Mouse (Mus musculus) cerebellum, adult 8-10 months (tissue): ENCODE measurements around the gene Zfp839.

Experiments
- DNase-seq: peaks from one replicate; pipeline ENCODE4 v3.0.0; 2022

Zfp839 gene

GRCm38 (mm10) chr12:110850010-110850928, at the start of gene Zfp839:
Zfp839 (plus strand) TSS chr12:110850253.
- DNase-seq, result peak; percentile 91

- no peak for DNase-seq
These were observed 48.1 kb upstream of the Zfp839 start for GRCm38 (mm10) chr12:110801876-110802464.

- DNase-seq, result no peak
These were observed 47.3 kb upstream of the Zfp839 start for GRCm38 (mm10) chr12:110802674-110803297.

DNA sequence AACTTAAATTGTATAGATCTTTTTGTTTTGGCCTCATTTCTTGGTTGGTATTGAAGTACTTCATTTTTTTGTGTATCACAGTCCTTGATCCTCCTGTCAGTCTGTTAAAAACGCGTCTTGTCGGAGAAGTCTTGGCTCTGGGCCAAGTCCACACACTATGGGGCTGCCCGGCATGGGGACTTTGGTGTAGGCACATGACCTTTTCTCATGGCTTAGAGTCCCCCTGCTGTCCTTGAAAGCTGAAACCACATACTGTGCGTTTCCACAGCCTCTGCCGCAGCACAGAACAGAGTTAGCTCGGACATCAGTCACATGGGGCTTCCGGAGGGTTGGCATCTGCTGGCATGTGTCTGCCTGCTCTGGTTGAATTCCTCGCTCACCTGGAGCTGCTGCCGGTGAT, 45.8 kb upstream of the Zfp839 start:
- peak; percentile 36 for DNase-seq

- no peak for DNase-seq
These were observed 43.6 kb upstream of the Zfp839 start for GRCm38 (mm10) chr12:110806301-110806970.

DNA sequence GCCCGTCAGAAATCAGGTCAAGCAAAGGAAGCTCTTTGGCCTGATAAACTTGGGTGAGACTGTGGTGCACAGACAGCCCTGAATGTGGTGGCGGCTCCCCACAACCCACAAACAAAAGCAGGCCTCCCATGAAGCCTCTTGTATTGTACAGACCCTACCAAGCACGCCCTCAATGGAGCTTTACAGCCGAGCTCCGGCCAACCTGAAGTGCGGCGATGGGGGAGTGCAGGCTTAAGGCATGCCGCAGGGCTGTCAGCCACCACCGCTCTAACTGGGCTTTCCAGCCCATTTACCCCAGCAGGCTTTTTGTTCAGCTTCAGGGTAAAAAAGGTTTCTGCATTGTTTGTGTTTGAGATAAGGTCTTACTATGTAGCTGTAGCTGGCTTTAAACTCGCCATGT, 41.6 kb upstream of the Zfp839 start:
- DNase-seq, result no peak

DNA sequence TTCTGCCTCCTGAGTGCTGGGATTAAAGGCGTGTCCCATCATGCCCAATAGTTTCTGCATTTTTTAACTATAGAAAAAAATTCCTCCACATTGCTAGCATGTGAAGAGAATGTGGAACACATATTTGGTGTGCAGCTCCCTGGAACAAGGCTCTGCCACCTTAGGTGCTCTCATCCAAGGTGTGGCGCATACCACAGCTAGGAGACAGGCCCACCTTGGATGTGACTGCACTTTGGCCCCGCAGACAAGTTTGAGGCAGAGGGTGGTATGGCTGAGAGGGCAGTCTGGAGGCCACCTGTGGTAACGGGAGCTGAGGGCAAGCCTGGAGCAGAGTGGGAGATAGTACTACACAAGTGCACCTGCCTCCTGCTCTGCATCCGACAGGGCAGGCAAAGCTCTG, 41.2 kb upstream of the Zfp839 start:
- no peak for DNase-seq

DNA sequence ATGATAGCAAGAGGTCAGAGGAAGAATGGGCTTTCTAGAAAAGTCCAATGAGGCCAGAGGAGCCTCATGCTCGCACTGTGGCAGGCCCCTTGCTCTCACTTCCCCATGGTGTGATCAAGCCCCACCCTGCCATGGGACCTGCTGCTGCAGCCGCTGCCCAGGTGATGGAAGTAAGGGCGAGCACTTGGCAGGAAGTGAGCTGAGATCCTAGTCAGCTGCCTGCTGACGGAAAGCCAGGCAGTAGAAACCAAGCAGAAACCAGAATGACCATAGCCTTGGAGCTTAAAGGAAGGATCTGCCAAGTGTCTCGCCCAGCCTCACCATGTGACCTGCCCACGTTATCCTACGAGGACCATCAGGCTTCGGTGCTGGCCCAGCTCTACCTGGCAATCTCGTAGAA, 36.9 kb upstream of the Zfp839 start:
- no peak for DNase-seq

DNA sequence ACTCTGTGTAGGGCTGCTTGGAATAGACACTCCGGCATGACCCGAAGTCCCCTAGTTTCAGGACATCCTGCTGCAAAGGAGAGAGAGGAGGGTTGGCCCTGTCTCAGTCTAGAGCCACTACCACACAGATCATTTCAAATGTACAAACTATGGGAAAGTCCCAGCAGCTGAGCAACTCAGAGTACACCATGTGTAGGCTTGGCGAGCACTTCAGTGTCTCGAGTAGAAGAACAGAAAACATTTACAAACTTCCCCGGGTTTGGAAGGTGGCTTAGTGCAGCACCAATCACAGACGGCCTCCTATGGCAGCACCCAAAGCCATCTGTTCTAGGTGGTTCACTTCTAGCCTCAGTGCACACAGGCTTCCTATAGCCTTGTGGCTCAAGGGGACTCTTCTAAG, 36.4 kb upstream of the Zfp839 start:
- DNase-seq, result no peak

GRCm38 (mm10) chr12:110814924-110815323, 35.1 kb upstream of the Zfp839 start:
- no peak for DNase-seq

DNA sequence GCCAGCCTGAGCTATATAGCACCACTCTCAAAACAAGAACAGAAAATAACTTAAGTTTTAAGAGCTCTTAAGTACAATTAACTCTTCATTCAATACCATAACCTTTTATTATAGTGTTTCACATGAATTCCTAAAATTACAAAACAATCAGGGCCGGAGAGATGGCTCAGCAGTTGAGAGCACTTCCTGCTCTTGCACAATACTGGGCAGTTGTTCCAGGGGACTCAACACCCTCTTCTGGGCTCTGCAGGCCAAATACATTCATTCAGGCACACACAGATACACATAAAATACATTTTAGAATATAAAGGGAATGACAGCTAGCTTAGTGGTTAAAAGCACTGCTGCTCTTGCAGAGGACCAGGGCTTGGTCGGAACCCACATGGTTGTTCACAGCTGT, 33.2 kb upstream of the Zfp839 start:
- no peak for DNase-seq

GRCm38 (mm10) chr12:110819367-110819766, 30.7 kb upstream of the Zfp839 start:
- no peak for DNase-seq

GRCm38 (mm10) chr12:110821787-110822186, 28.3 kb upstream of the Zfp839 start:
- no peak for DNase-seq

DNA sequence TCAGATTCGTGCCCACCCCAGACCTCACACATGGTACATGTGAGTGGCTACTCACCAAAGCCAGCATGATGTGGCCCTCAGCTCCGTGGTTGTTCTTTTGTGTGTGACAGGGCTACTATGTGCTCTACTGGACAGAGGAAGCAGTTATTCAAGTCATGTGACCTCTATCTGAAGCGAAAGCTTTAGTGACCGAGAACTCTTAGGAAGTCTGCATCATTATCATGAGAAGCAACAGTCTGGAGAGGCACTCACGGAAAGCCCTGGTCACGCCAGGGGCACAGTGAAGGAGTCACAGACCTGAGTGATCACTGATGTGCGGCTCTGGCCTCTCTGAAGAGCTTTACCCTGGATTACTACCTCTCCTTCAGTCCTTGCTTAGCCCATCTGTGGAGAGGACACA, 27.7 kb upstream of the Zfp839 start:
- no peak for DNase-seq

- no peak for DNase-seq
These were observed 21.1 kb upstream of the Zfp839 start for GRCm38 (mm10) chr12:110828908-110829307.

GRCm38 (mm10) chr12:110830293-110831024, 19.6 kb upstream of the Zfp839 start:
- no peak for DNase-seq

GRCm38 (mm10) chr12:110835182-110835581, 14.9 kb upstream of the Zfp839 start:
- no peak for DNase-seq

- DNase-seq, result no peak
These were observed 13.3 kb upstream of the Zfp839 start for GRCm38 (mm10) chr12:110836729-110837128.

DNA sequence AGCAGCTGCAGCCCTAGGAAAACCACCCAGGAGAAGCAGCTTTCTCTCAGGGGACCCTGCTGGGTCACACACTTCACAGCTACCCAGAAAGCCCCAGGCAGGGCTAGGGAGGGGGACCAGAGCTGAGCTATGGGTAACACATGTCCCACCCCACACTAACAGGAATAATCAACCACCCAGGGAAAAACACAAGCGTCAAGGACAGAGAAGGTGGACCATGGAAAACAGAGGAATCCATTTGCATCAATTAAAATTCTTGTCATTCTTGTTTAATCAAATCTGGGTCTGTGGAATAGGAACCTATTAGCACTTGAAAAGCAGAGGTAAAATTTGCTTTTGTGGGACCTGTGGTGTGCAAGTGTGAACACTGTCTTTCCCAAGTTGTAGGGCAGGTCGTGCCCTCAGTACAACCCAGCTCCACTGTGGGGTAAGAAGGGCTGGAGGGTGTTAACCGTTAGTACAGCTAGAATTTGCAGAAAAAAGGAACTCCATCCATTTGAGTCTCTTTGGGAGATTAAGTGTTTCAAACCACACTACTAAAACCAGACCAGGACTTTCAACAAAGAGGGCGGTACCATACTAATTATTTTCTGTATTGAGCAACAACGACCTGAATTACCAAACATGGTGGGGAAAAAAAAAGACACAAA, 12.7 kb upstream of the Zfp839 start:
- DNase-seq, result no peak

GRCm38 (mm10) chr12:110837850-110838249, 12.2 kb upstream of the Zfp839 start:
- no peak for DNase-seq

GRCm38 (mm10) chr12:110840348-110841198, 9.5 kb upstream of the Zfp839 start, which contains the start of gene Mok:
Mok (minus strand) TSS chr12:110840939.
- DNase-seq, result peak; percentile 98
